Mouse (Mus musculus) left cerebral cortex, postnatal 10 days (tissue): Measurements from ENCODE around the gene Agpat4. TPM values are rescaled to one million over a fixed set of nuclear protein-coding genes. Genes with fewer than 3 reads are reported as not detected.

Source experiments
- DNase-seq, 2 experiments: peaks; one replicate each; pipeline ENCODE4 v3.0.0; 2021 to 2022; ENCODE audit warnings: low spot score in 2 of 2, mixed read lengths in 1 of 2; ENCODE audit errors: extremely low spot score in 1 of 2
- intact Hi-C: fragments of 180-260 bp; cut with DNase I; formaldehyde crosslinking; loops from one replicate; pipeline ENCODE4 v1.15.1; 2025
- total RNA-seq, 2 experiments: library from RNA; stranded (reverse); gene quantifications; 2 replicates each; pipeline ENCODE4 v1.2.3; 2021

Agpat4 gene
- 10 to 100 TPM; 68.2 to 71.0 TPM for total RNA-seq

- intact Hi-C loops: loop anchor here (5.0 kb wide), 1 partner anchor 76 kb away; no protein-coding TSS in a partner anchor
- DNase-seq: peak in 1 of 2 experiments; percentile 66
These were observed at the start of gene Agpat4 for GRCm38 (mm10) chr17:12118561-12118925. Agpat4 (plus strand) TSS chr17:12118704.

- intact Hi-C loops: no loop called here
These were observed 41.7 kb upstream of the Agpat4 start for GRCm38 (mm10) chr17:12076816-12077215.

GRCm38 (mm10) chr17:12080656-12081495 is 37.6 kb upstream of the Agpat4 start:
- intact Hi-C loops: no loop called here
- no peak for DNase-seq

More at GRCm38 (mm10) chr17:12076816-12077215, 41.7 kb upstream of the Agpat4 start:
- no peak for DNase-seq

- intact Hi-C loops: no loop called here
- no peak for DNase-seq
These were observed 36.3 kb upstream of the Agpat4 start for GRCm38 (mm10) chr17:12082201-12082600.

- intact Hi-C loops: no loop called here
- DNase-seq: no peak
These were observed 28.1 kb upstream of the Agpat4 start for GRCm38 (mm10) chr17:12090261-12090927.

- DNase-seq: no peak
- intact Hi-C loops: no loop called here
These were observed 25.5 kb upstream of the Agpat4 start for GRCm38 (mm10) chr17:12092901-12093564.

GRCm38 (mm10) chr17:12094016-12094415 is 24.5 kb upstream of the Agpat4 start:
- no peak for DNase-seq
- intact Hi-C loops: no loop called here

GRCm38 (mm10) chr17:12094827-12095590 is 23.5 kb upstream of the Agpat4 start:
- intact Hi-C loops: no loop called here
- DNase-seq: peak in 1 of 2 experiments; percentile 40

GRCm38 (mm10) chr17:12099415-12099814 is 19.1 kb upstream of the Agpat4 start:
- no peak for DNase-seq
- intact Hi-C loops: no loop called here

GRCm38 (mm10) chr17:12102326-12102725 is 16.2 kb upstream of the Agpat4 start:
- intact Hi-C loops: no loop called here
- DNase-seq: no peak

GRCm38 (mm10) chr17:12103781-12104180 is 14.7 kb upstream of the Agpat4 start:
- intact Hi-C loops: no loop called here
- DNase-seq: no peak

- intact Hi-C loops: no loop called here
- no peak for DNase-seq
These were observed 14.3 kb upstream of the Agpat4 start for GRCm38 (mm10) chr17:12104245-12104644.

- intact Hi-C loops: no loop called here
- DNase-seq: no peak
These were observed 13.8 kb upstream of the Agpat4 start for GRCm38 (mm10) chr17:12104690-12105089.

GRCm38 (mm10) chr17:12106255-12106654 is 12.2 kb upstream of the Agpat4 start:
- intact Hi-C loops: no loop called here
- no peak for DNase-seq

- intact Hi-C loops: no loop called here
- no peak for DNase-seq
These were observed 4.9 kb upstream of the Agpat4 start for GRCm38 (mm10) chr17:12113626-12114025.

- intact Hi-C loops: loop anchor here (5.0 kb wide), 1 partner anchor 73 kb away; no protein-coding TSS in a partner anchor
- DNase-seq: no peak
These were observed 3.4 kb upstream of the Agpat4 start for GRCm38 (mm10) chr17:12115086-12115485.

GRCm38 (mm10) chr17:12118131-12118530 is 373 bp upstream of the Agpat4 start:
- intact Hi-C loops: loop anchor here (5.0 kb wide), 1 partner anchor 76 kb away; no protein-coding TSS in a partner anchor
- DNase-seq: no peak

GRCm38 (mm10) chr17:12118926-12119641 is 580 bp downstream of the Agpat4 start:
- peak; percentile 83 to 85 for DNase-seq
- intact Hi-C loops: loop anchor here (5.0 kb wide), 1 partner anchor 77 kb away; no protein-coding TSS in a partner anchor
